ENCODE assay signal across 8 mouse cellular contexts in the genomic region with DNA sequence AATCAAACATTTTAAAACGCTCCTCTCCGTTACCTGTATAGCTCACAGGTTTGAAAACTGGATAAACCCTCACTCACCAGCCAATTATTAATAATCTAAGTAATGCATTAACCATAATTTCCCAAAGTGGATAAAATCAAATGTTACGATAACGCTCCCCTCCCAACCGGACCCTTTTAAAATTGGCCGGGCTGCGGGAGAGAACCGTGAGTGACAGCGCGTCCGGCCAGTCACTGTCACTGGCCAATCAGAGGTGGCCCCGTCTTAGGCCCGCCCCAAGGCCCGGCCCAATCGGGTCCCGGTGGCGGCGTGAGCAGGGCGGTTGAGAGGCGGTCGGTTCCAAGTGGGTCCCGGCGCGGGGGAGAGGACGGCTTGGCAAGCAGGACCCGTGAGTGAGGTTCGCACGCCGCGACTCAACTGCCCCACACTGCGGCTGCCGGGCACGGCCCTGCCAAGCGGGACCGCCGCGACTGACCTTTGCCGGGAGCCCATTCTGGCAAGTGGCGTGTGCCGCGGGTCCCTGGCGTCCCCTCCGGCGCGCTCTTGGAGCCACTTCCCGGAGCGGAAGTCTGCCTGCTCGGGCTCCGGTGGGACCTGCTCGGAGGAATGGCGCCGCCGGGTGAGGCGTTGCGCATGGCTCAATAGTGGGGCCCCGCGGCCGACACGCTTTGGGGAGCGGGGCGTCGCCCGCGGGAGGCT. TPM values are rescaled to one million over a fixed set of nuclear protein-coding genes. Genes with fewer than 3 reads are reported as not detected.
DNase-seq lines count a peak whose midpoint lies in the region; ATAC-seq lines count a peak whose summit lies in the region.

TSS of gene Rpn2 (plus strand) at position 301 of the 699 bp plus-strand sequence.

- peaks cover 16% of the 10 kb centered on the region for H3K4me1 ChIP-seq in lung, embryonic 16.5 days (replicated peaks; ENCODE audit: control insufficient read depth, insufficient read depth, low read length)

- DNase-seq in MEL-GATA-1-ER (ENCODE audit: extremely low read depth, low read depth) = peak; percentile 66
- DNase-seq in cerebellum, adult 8-10 months = peak; percentile 96
- peak; percentile 93 for DNase-seq in forelimb bud, embryonic 11.5 days (ENCODE audit: low read depth, low spot score)
- DNase-seq in layer of hippocampus, adult 9-10 months (ENCODE audit: low spot score) = peak; percentile 89
- peak; percentile 95 for DNase-seq in ovary, postnatal 10 days (ENCODE audit: low spot score)
- peak; percentile 94 to 95 for DNase-seq in thymus, postnatal 10 days (ENCODE audit: low spot score in 2 of 2)

- H3K9me3 ChIP-seq in lung, embryonic 16.5 days (ENCODE audit: control insufficient read depth, low read length) = no peaks in the 10 kb centered on the region

- ATAC-seq in hematopoietic stem cell, adult 5-6 weeks (replicated peaks in 1 of 2; ENCODE audit: insufficient read depth in 1 of 2, low FRiP score in 2 of 2, low TSS enrichment in 1 of 2, low read depth in 1 of 2, poor library complexity in 2 of 2, severe bottlenecking in 2 of 2) = peak; percentile 97 to 100
- peak; percentile 100 for ATAC-seq in lung, embryonic 16.5 days (ENCODE audit: low read depth)

- H3K36me3 ChIP-seq in lung, embryonic 16.5 days (ENCODE audit: control insufficient read depth, insufficient read depth, low read length) = peaks cover 8% of the 10 kb centered on the region; the same call in 1 of the 2 replicates

- H3K27me3 ChIP-seq in lung, embryonic 16.5 days (ENCODE audit: control insufficient read depth, insufficient read depth, low read depth, low read length) = no peaks in the 10 kb centered on the region

- H3K9ac ChIP-seq in lung, embryonic 16.5 days (ENCODE audit: low read length) = peak within 1 kb of the TSS; percentile 97

- under 1% methylated on average over 64 of the region's 64 CpGs for WGBS in lung, embryonic 16.5 days

- H3K27ac ChIP-seq in lung, embryonic 16.5 days (ENCODE audit: low read length) = peak within 1 kb of the TSS; percentile 95

- peak within 1 kb of the TSS; percentile 82 for H3K4me2 ChIP-seq in lung, embryonic 16.5 days (ENCODE audit: low read depth, low read length)

- H3K4me3 ChIP-seq in lung, embryonic 16.5 days (ENCODE audit: low read length) = peak within 1 kb of the TSS; percentile 97

RNA-seq across cellular contexts. Expression of gene Rpn2, which starts in this region (rescaled TPM):
- total RNA-seq in hematopoietic stem cell, adult 5-6 weeks (2017) = 143 and 149 TPM in 2 replicates
- 350 and 360 TPM in 2 replicates for polyA plus RNA-seq in lung, embryonic 16.5 days (2015; fragmentation: Nextera tagmentation; extraction: Ambion mirVana)

Comparison
In these comparisons a context has a peak if more than half of its experiments do, and no peak if none do; other contexts are left out.
1. Peak in every context shown above with its lines: DNase-seq, ATAC-seq, H3K4me3 ChIP-seq and H3K27ac ChIP-seq.